Mouse (Mus musculus): ENCODE measurements around the gene Flnb. TPM values are rescaled to one million over a fixed set of nuclear protein-coding genes. Genes with fewer than 3 reads are reported as not detected.

Gene Flnb
- polyA plus RNA-seq, 1 experiment = 6.5 TPM

DNA sequence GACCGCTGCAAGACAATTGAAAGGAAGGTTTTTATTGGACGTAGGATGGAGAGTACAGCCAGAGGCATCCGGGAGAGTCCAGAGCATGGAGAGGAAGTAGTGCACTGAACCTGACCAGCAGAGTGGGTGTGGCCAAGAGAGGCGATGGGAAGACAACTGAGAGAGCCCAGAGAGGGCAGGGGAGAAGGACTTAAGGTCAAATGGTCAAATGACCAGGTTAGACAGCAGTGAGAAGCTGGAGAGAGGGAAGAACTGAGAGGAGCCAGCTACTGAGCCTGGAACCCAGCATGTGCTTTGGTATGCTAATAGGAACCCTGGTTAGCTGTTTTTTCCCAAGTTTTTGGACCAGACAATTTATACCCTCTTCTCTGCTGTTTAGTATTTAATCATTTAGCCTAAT, 40.7 kb downstream of the Flnb start:
- Histone ChIP-seq H3K4me1 (ENCODE audit: control insufficient read depth, insufficient read depth, low read length) (peaks cover 17% of the 10 kb centered on the region), H3K4me3 (ENCODE audit: insufficient read depth, low read length) (peak overlapping the region; percentile 13; the same call in 1 of the 2 replicates), H3K27ac (ENCODE audit: insufficient read depth, low read depth, low read length) (no peak overlapping the region)
- no peak for TF ChIP-seq CTCF (IDR thresholded peaks at IDR 0.05; ENCODE audit: low read depth, low read length)
- TF ChIP-seq POLR2A (IDR thresholded peaks at IDR 0.05; ENCODE audit: borderline replicate concordance, low read depth, low read length) = no peak

DNA sequence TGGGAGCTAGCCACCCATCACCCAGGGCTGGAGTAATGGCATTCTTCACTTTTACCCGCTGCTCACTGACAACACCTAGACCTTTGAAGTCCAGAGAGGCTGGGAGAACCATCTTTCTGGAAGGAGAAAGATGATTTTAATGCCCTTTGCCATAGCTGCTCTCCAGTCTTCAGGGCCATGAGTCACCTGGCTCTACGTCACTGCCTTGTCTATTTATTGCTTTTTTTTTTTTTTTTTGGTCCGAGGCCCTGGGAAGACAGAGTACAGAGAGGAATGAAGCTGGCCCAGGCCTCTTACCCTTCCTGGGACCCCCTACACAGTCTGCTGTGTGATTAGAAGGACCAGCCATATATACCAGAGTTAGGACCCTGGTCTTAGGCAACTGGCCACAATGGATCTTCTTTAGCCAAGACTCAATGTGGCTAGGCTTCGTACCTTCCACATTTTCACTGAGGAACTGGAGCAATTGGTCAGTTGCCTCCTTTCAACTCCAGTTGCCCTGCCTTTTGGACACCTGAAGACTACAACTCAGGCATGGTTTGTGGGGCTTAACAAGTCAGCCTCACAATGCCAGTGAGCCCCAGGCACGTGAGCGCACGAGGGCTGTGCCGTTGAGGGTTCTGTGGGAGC, 42.9 kb downstream of the Flnb start:
- no peak overlapping the region for H3K27ac ChIP-seq (ENCODE audit: insufficient read depth, low read depth, low read length)
- H3K4me1 ChIP-seq (ENCODE audit: control insufficient read depth, insufficient read depth, low read length) = peaks cover 17% of the 10 kb centered on the region
- TF ChIP-seq CTCF (IDR thresholded peaks at IDR 0.05; ENCODE audit: low read depth, low read length) (no peak), POLR2A (IDR thresholded peaks at IDR 0.05; ENCODE audit: borderline replicate concordance, low read depth, low read length) (no peak)
- no peak overlapping the region for H3K4me3 ChIP-seq (ENCODE audit: insufficient read depth, low read length)

DNA sequence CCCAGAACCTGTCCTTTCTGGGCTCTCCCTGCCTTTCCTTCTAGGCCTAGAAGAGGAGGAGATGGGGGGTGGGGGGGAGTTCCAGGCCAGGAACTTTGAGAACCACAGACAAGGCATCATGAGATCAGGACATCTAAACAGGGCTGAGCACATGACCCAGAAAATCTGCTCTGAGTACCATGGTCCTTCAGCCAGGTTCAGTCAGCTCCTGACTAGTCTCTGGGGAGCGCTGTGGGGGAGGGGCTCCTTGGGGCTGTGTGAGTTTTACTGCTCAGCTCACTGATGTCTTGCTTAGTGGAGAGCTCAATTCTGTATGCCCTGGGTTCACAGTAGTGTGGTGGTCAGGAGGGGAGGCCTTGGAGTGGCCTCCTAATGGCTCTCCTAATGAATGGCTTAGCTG, 43.5 kb downstream of the Flnb start:
- no peak overlapping the region for H3K27ac ChIP-seq (ENCODE audit: insufficient read depth, low read depth, low read length)
- no peak overlapping the region for H3K4me3 ChIP-seq (ENCODE audit: insufficient read depth, low read length)
- H3K4me1 ChIP-seq (ENCODE audit: control insufficient read depth, insufficient read depth, low read length) = peaks cover 17% of the 10 kb centered on the region
- TF ChIP-seq CTCF (IDR thresholded peaks at IDR 0.05; ENCODE audit: low read depth, low read length) = no peak
- TF ChIP-seq POLR2A (IDR thresholded peaks at IDR 0.05; ENCODE audit: borderline replicate concordance, low read depth, low read length) = no peak

DNA sequence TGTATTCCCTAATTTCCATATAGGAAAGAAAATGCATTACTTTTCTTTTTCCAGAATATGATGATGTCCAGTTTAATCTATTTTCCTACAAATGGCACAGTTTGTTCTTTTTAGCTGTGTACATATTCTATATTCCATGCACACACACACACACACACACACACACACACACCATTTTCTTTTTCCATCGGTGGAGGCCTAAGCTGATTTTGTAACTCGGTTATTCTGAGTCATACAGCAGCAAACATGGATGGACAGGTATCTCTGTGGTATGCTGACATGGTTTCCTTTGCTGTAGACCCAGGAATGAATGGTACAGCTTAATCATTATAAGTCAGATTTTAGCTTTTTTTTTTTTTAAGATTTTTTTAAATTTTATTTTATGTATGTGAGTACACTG, 44.5 kb downstream of the Flnb start:
- Histone ChIP-seq H3K27ac (ENCODE audit: insufficient read depth, low read depth, low read length) (no peak overlapping the region), H3K4me1 (ENCODE audit: control insufficient read depth, insufficient read depth, low read length) (peaks cover 14% of the 10 kb centered on the region), H3K4me3 (ENCODE audit: insufficient read depth, low read length) (no peak overlapping the region)
- TF ChIP-seq POLR2A (IDR thresholded peaks at IDR 0.05; ENCODE audit: borderline replicate concordance, low read depth, low read length) (no peak), CTCF (IDR thresholded peaks at IDR 0.05; ENCODE audit: low read depth, low read length) (no peak)

DNA sequence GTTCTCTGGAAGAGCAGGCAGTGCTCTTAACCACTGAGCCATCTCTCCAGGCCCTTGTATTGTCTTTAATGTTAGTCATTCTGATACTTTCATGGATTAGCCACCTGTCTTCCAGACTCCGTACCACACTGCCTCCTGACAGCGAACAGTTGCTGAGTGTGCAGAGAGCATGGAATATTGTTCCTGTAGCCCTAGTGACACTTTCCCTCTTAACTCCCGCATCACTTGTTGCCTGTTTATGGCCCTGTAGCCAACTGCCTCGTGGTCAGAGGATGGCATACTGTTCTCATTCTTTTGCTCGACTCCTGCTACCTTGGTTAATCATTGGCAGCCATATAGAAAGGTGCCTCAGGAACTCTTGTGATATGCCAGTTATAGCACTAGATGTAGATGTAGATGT, 45.4 kb downstream of the Flnb start:
- Histone ChIP-seq H3K27ac (ENCODE audit: insufficient read depth, low read depth, low read length) (no peak overlapping the region), H3K4me3 (ENCODE audit: insufficient read depth, low read length) (no peak overlapping the region), H3K4me1 (ENCODE audit: control insufficient read depth, insufficient read depth, low read length) (peaks cover 6% of the 10 kb centered on the region)
- TF ChIP-seq POLR2A (IDR thresholded peaks at IDR 0.05; ENCODE audit: borderline replicate concordance, low read depth, low read length) (no peak), CTCF (IDR thresholded peaks at IDR 0.05; ENCODE audit: low read depth, low read length) (no peak)

DNA sequence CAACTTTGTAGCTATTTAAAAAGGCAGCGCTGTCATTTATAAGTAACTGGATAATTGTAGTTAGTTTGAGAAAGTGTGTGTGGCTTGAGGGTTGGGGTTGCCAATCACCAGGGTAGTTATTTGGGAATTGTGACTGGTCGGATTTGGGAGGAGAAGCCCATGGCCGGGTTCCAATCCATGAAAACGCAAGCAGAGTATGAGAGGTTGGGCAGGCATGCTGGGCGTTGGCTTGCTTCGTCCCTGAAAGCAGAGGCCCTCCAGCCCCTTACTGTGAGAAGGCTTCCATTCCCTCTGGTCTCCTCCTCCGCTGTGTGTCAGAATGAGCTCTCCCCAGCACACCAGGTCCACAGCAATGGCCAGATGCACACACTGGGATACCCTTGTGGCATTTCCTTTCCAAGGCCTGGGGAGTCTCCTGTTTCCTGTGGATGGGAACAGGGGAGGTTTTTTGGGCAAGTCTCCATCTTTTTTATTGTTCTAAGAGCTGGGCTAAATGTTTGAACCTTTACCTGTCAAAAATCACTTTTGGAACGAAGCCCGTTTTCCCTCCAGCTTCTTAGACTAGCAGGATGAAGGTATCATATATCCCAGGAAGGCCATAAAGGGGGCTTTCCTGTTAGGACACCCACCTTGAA, 46.2 kb downstream of the Flnb start:
- Histone ChIP-seq H3K4me1 (ENCODE audit: control insufficient read depth, insufficient read depth, low read length) (peaks cover 2% of the 10 kb centered on the region; the same call in 1 of the 2 replicates), H3K4me3 (ENCODE audit: insufficient read depth, low read length) (no peak overlapping the region), H3K27ac (ENCODE audit: insufficient read depth, low read depth, low read length) (no peak overlapping the region)
- no peak for TF ChIP-seq CTCF (IDR thresholded peaks at IDR 0.05; ENCODE audit: low read depth, low read length)
- TF ChIP-seq POLR2A (IDR thresholded peaks at IDR 0.05; ENCODE audit: borderline replicate concordance, low read depth, low read length) = no peak

DNA sequence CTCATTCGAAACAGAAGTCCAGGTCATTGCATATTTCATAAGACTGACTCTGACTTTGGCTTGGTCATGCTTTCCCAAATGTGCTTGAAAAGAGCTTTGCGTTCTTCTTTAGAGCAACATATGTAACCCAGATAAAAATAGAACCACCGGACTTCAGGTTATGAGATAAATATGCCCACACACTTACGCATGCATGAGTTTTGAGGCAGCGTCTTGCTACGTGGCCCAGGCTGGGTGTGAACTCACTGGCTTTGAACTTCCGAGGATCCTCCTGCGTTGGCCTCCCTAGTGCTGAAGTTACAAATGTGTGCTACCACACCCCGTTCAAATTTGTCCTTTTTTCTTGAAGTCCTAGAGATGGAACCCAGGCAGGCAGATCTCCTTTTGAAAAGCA, 46.7 kb downstream of the Flnb start:
- TF ChIP-seq POLR2A (IDR thresholded peaks at IDR 0.05; ENCODE audit: borderline replicate concordance, low read depth, low read length) (no peak), CTCF (IDR thresholded peaks at IDR 0.05; ENCODE audit: low read depth, low read length) (no peak)
- Histone ChIP-seq H3K27ac (ENCODE audit: insufficient read depth, low read depth, low read length) (no peak overlapping the region), H3K4me1 (ENCODE audit: control insufficient read depth, insufficient read depth, low read length) (no peaks in the 10 kb centered on the region; the same call in 1 of the 2 replicates), H3K4me3 (ENCODE audit: insufficient read depth, low read length) (no peak overlapping the region)

DNA sequence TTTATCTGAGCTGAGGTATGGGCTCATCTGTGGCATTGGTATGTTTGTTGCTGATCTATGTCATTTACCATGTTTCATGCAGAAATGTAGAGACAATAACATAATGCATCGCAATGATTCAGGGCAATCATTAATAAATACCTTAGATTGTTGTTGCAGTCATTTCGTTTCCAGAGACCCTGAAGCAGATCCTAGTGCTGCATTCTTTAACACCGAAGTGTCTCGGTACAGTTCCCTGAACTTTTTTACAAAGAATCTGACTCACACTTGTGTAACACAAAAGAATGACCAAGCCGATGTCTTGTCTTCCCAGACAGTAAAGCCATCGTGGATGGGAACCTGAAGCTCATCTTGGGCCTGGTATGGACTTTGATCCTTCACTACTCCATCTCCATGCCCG, 49.5 kb downstream of the Flnb start:
- no peak for TF ChIP-seq POLR2A (IDR thresholded peaks at IDR 0.05; ENCODE audit: borderline replicate concordance, low read depth, low read length)
- no peak for TF ChIP-seq CTCF (IDR thresholded peaks at IDR 0.05; ENCODE audit: low read depth, low read length)
- Histone ChIP-seq H3K27ac (ENCODE audit: insufficient read depth, low read depth, low read length) (no peak overlapping the region), H3K4me3 (ENCODE audit: insufficient read depth, low read length) (no peak overlapping the region)

DNA sequence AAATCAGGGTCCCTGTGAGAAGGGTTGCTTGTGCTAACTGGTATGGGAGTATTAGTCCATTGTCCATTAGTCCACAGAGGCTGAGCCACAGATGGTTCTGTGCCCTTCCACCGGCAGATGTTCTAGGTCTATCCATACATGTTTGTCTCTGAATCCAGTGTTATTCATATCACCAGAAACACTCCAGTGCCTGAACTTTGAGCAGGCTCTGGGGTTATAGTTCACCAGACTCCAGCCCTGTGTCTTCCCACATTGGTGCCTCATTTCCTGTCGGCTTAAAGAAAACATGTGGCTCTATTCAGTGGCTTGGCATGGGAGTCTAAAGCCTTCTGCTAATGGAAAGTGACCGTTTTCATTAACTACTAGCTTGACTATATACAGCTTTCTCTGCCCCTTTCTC, 50.1 kb downstream of the Flnb start:
- no peak overlapping the region for H3K27ac ChIP-seq (ENCODE audit: insufficient read depth, low read depth, low read length)
- TF ChIP-seq POLR2A (IDR thresholded peaks at IDR 0.05; ENCODE audit: borderline replicate concordance, low read depth, low read length) = no peak
- no peak for TF ChIP-seq CTCF (IDR thresholded peaks at IDR 0.05; ENCODE audit: low read depth, low read length)
- no peak overlapping the region for H3K4me3 ChIP-seq (ENCODE audit: insufficient read depth, low read length)
- no peaks in the 10 kb centered on the region for H3K4me1 ChIP-seq (ENCODE audit: control insufficient read depth, insufficient read depth, low read length)

More for the DNA sequence above, 49.5 kb downstream of the Flnb start:
- no peaks in the 10 kb centered on the region for H3K4me1 ChIP-seq (ENCODE audit: control insufficient read depth, insufficient read depth, low read length)

DNA sequence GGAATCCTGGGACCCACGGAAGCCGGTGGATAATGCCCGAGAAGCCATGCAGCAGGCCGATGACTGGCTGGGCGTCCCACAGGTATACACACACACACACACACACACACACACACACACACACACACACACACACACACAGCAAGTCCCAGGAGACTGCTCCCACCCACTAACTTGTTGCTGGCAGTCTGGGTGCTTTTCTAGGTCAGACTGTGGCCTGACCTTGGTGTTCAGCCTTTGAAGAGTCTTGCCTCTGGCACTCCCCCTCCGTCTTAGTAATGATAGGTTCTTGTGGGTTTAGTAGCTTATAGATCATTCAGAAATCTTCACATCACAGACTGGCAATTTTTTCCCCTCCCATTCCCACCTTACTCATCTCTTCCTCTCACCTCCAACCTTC, 52.0 kb downstream of the Flnb start:
- H3K27ac ChIP-seq (ENCODE audit: insufficient read depth, low read depth, low read length) = no peak overlapping the region
- H3K4me1 ChIP-seq (ENCODE audit: control insufficient read depth, insufficient read depth, low read length) = no peaks in the 10 kb centered on the region
- no peak overlapping the region for H3K4me3 ChIP-seq (ENCODE audit: insufficient read depth, low read length)
- TF ChIP-seq CTCF (IDR thresholded peaks at IDR 0.05; ENCODE audit: low read depth, low read length) (no peak), POLR2A (IDR thresholded peaks at IDR 0.05; ENCODE audit: borderline replicate concordance, low read depth, low read length) (no peak)

Data from bone marrow macrophage, adult 2 months (primary cell).